Mouse (Mus musculus) heart, embryonic 11.5 days (tissue): ENCODE results near the gene Cfap77. TPM values are rescaled to one million over a fixed set of nuclear protein-coding genes. Genes with fewer than 3 reads are reported as not detected.
A peak's percentile ranks its signal among the peaks of the same experiment; 100 is the strongest.
"Not testable (repeated sequence)": the region's sequence is repeated elsewhere in the genome, so short reads cannot be mapped to it uniquely, and the experiment has no call there.

Experiments used
- ATAC-seq: fragments of 200-750 bp; cut with Nextera tagmentation; replicated peaks from 2 replicates; pipeline ENCODE4 v1.8.0; 2017; ENCODE audit warnings: moderate library complexity; ENCODE audit not compliant: insufficient number of reproducible peaks, low FRiP score, low TSS enrichment
- H3K27ac ChIP-seq: fragments of 300-500 bp; sonication (generic); 2 replicates; pipeline ENCODE4 v1.5.1; 2014; ENCODE audit warnings: mild to moderate bottlenecking, low read depth, low read length
- H3K27me3 ChIP-seq: fragments of 300-500 bp; sonication (generic); 2 replicates; pipeline ENCODE4 v1.6.1; 2014; ENCODE audit warnings: mild to moderate bottlenecking, low read length, mixed read lengths; ENCODE audit not compliant: control insufficient read depth, insufficient read depth
- H3K36me3 ChIP-seq: fragments of 300-500 bp; sonication (generic); 2 replicates; pipeline ENCODE4 v1.6.1; 2014; ENCODE audit warnings: mild to moderate bottlenecking, low read length, moderate library complexity, mixed read lengths; ENCODE audit not compliant: control insufficient read depth, insufficient read depth
- H3K4me1 ChIP-seq: fragments of 300-500 bp; sonication (generic); 2 replicates; pipeline ENCODE4 v1.6.1; 2014; ENCODE audit warnings: low read length; ENCODE audit not compliant: control insufficient read depth, insufficient read depth
- H3K4me2 ChIP-seq: fragments of 300-500 bp; sonication (generic); 2 replicates; pipeline ENCODE4 v1.6.1; 2014; ENCODE audit warnings: mild to moderate bottlenecking, moderate library complexity
- H3K4me3 ChIP-seq: fragments of 300-500 bp; sonication (generic); 2 replicates; pipeline ENCODE4 v1.5.1; 2014; ENCODE audit warnings: low read depth, low read length
- H3K9ac ChIP-seq: fragments of 300-500 bp; sonication (generic); 2 replicates; pipeline ENCODE4 v1.6.1; 2014; ENCODE audit warnings: mild to moderate bottlenecking, low read depth, low read length, moderate library complexity
- H3K9me3 ChIP-seq: fragments of 300-500 bp; sonication (generic); replicated peaks from 2 replicates; pipeline ENCODE4 v1.6.1; 2016; ENCODE audit warnings: low read length; ENCODE audit not compliant: control insufficient read depth
- WGBS: fragments of 180-500 bp; shearing (Covaris S2); extraction: QIAGEN DNeasy Blood & Tissue Kit; methylation state at CpG from one replicate; pipeline ENCODE4 v1.1.7; 2014; ENCODE audit not compliant: insufficient replicate concordance; 5-methylcytosine and 5-hydroxymethylcytosine counted together
- polyA plus RNA-seq: library from polyadenylated mRNA; unstranded; fragments of >200 nt; fragmentation: Nextera tagmentation; extraction: Ambion mirVana; gene quantifications from 2 replicates; pipeline ENCODE4 v1.2.1, GENCODE M21; 2014

Cfap77 gene
- 0.23 and 0.31 TPM in 2 replicates for polyA plus RNA-seq

DNA sequence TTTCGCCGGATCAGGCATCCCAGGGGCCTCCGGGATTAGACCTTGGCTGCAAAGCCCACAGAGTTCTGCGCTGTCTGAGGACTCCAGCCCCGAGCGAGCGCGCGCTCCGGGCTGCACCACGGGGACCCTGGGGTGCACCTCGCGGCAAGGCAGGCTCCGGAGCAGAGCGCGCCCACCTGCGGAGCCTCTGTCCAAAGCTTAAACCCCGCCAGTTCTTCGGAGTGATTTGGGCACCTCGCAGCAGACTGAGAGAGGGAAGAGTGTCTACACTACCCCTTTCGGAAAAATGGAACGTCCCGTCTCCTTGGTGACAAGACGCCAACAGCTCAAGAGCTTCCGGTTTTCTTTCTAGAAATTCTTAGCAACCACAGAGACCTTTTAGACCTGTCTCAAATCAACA lies at the start of gene Cfap77:
Gene Cfap77, minus strand, starts transcription at position 76 of the 400 bp plus-strand sequence.
- WGBS, result under 1% methylated on average over 25 of the region's 25 CpGs
- Histone ChIP-seq H3K27ac (no peak within 1 kb of the TSS; the same call in 1 of the 2 replicates), H3K36me3 (no peaks in the 10 kb centered on the region), H3K4me1 (peaks cover 7% of the 10 kb centered on the region), H3K9ac (peak within 1 kb of the TSS; percentile 71), H3K4me3 (peak within 1 kb of the TSS; percentile 56), H3K27me3 (peaks cover 17% of the 10 kb centered on the region; the same call in 1 of the 2 replicates), H3K4me2 (peak within 1 kb of the TSS; percentile 90), H3K9me3 (no peaks in the 10 kb centered on the region)
- peak; percentile 63; the same call in 1 of the 2 replicates for ATAC-seq

DNA sequence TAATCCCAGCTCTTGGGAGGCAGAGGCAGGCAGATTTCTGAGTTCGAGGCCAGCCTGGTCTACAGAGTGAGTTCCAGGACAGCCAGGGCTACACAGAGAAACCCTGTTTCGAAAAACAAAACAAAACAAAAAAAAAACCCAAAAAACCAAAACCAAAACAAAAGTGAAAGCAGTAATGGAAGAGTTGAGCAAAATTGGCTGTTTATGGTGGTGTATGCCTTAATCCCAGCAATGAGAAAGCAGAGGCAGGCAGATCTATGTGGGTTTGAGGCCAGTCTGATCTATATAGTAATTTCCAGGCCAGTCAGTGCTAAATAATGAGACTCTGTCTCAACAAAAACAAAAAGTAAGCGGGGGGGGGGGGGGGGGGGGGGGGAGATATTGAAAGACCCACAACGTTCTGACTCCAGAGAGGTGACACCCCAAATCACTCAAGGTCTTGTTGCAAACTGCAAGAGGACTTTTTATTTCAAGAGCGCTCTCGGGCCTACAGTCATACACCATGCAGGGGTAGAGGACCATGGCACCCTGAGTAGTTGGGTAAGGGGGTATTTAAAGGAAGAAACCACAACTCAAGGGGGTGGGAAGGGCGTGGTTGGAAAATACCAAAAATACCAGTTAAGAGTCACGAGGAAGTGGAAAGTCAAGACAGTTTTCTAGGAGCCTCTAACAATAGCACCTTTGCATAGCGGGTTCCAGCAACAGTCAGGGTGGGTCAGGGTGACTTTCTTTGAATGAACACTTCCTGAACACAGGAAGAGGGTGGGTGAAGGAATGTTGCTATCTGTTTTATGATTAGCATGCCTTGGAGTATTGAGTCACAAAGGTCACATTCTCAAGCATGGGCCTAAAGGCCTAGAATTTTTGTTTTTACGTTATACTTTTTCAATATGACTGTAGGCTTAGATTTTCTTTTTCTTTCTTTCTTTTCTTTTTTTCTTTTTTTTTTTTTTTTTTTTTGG lies 47.8 kb upstream of the Cfap77 start:
- H3K4me3 ChIP-seq, ATAC-seq, H3K4me2 ChIP-seq, H3K9me3 ChIP-seq, H3K27ac ChIP-seq, H3K27me3 ChIP-seq, H3K4me1 ChIP-seq, H3K9ac ChIP-seq, H3K36me3 ChIP-seq: not testable (repeated sequence)
- WGBS, result 72% methylated on average over 9 of the region's 10 CpGs

DNA sequence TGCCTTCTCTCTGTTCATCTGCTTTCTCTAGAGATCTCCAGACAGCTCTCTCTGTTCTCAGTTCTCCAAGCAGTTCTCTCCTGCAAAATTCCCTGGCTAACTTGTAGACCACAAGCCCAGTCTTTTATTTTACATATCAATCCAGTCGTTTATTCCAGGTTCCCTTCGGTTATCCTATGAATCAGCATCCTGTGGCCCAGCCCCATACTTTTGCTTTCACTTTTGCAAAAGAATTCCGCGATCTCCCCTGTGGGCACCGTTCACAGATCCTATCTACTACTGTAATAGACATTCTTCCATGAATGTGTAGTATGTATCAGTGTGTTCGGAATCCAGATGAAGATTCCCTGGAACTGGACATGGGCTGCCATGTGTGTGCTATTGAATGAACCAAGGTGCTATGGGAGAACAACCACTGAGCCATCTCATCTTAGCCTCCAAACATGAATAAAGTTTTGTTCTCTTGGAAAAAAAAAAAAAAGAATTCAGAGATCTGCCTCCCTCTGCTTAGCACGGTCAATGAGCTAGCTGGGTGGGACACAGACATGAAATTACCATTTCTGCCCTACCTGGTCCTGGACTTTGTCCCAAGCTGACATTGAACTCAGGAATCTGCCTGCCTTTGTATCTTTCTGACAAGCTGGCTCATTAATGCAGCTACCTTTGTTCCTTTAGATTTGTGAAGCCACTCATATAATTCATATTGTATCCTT lies 46.1 kb upstream of the Cfap77 start:
- no peaks in the 10 kb centered on the region for H3K9me3 ChIP-seq
- no peak overlapping the region for H3K4me3 ChIP-seq
- no peaks in the 10 kb centered on the region for H3K4me1 ChIP-seq
- H3K27ac ChIP-seq, result no peak overlapping the region
- peak overlapping the region; percentile 27 for H3K4me2 ChIP-seq
- ATAC-seq, result no peak
- no peak overlapping the region for H3K9ac ChIP-seq
- no peaks in the 10 kb centered on the region for H3K27me3 ChIP-seq
- 66% methylated on average over 7 of the region's 7 CpGs for WGBS
- H3K36me3 ChIP-seq, result no peaks in the 10 kb centered on the region

DNA sequence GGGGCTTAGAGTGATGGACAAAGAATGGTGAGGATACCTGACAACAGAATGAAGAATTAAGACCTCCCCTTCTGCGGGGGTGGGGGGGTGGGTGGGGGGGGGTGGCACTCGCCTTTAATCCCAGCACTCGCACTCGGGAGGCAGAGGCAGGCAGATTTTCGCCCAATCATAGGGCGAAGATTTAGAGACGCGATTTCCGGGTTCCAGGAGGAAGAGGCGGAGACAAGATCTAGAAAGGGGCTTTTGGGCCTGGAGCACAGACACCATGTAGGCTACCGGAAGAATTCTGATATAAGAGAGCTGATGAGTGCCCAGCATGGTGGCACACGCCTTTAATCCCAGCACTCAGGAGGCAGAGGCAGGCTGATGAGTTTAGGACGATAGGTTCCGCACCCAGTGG lies 44.8 kb upstream of the Cfap77 start:
- 84% methylated on average over 14 of the region's 14 CpGs for WGBS
- no peak overlapping the region for H3K4me2 ChIP-seq
- ATAC-seq, result no peak
- H3K4me3 ChIP-seq, result no peak overlapping the region
- H3K4me1 ChIP-seq, result no peaks in the 10 kb centered on the region
- no peaks in the 10 kb centered on the region for H3K27me3 ChIP-seq
- no peaks in the 10 kb centered on the region for H3K36me3 ChIP-seq
- no peak overlapping the region for H3K27ac ChIP-seq
- no peaks in the 10 kb centered on the region for H3K9me3 ChIP-seq
- no peak overlapping the region for H3K9ac ChIP-seq

DNA sequence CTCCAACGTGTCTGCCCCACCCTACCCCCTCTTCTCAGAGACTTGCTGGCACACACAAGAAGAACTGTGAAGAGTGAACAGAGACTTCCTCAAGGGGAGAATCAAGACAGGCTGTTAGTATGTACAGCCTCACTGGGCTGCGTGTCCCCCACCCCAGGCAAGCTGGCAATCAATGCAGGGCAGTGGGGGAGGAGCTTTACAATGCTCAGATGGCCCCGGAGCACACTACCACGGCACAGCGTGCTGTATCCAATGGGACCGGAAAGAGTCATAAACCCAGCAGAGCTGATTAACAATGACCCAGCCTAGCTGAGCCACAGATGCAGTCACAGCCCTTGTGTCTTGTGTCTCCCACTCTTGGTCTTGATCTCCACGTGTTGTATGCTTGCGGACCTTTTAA lies 43.9 kb upstream of the Cfap77 start:
- Histone ChIP-seq H3K4me2 (no peak overlapping the region), H3K4me1 (no peaks in the 10 kb centered on the region), H3K36me3 (no peaks in the 10 kb centered on the region), H3K27me3 (no peaks in the 10 kb centered on the region), H3K9ac (no peak overlapping the region), H3K27ac (no peak overlapping the region), H3K4me3 (no peak overlapping the region), H3K9me3 (no peaks in the 10 kb centered on the region)
- ATAC-seq, result no peak
- WGBS, result 82% methylated on average over 8 of the region's 8 CpGs

DNA sequence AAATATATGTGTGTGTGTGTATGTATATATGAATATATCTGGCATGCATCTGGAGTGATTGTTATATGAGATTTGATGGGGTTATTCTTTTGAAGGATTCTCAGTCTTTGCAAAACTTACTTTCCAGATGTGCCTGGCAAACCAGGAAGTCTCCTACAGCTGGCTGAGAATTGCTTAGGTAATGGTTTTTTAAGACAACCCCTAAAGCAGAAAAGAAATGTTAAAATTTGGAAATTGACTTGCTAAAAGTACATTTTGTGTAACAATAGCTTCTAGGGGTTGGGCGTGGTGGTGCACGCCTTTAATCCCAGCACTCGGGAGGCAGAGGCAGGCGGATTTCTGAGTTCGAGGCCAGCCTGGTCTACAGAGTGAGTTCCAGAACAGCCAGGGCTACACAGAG lies 43.1 kb upstream of the Cfap77 start:
- H3K36me3 ChIP-seq, H3K4me3 ChIP-seq, H3K27ac ChIP-seq, ATAC-seq, H3K27me3 ChIP-seq, H3K4me1 ChIP-seq, H3K4me2 ChIP-seq, H3K9ac ChIP-seq, H3K9me3 ChIP-seq: not testable (repeated sequence)
- 88% methylated on average over 4 of the region's 5 CpGs for WGBS

DNA sequence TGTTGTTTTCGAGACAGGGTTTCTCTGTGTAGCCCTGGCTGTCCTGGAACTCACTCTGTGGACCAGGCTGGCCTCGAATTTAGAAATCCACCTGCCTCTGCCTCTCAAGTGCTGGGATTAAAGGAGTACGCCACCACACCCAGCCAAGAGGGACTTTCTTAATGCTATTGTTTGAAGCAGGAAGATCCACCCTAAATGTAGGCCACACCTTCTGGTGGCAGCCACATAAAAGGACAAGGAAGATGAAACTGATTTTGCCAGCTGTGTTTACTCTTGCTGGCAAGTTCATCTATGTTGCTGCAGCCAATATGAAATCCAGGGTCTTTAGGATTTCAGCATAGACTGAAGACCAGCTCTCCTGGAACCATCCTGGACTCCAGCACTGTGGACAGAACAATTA lies 42.6 kb upstream of the Cfap77 start:
- H3K4me2 ChIP-seq, result no peak overlapping the region
- no peak overlapping the region for H3K4me3 ChIP-seq
- H3K9ac ChIP-seq, result no peak overlapping the region
- no peaks in the 10 kb centered on the region for H3K27me3 ChIP-seq
- H3K9me3 ChIP-seq, result no peaks in the 10 kb centered on the region
- WGBS, result 64% methylated on average over 3 of the region's 3 CpGs
- H3K4me1 ChIP-seq, result no peaks in the 10 kb centered on the region
- no peak overlapping the region for H3K27ac ChIP-seq
- no peaks in the 10 kb centered on the region for H3K36me3 ChIP-seq
- ATAC-seq, result no peak

DNA sequence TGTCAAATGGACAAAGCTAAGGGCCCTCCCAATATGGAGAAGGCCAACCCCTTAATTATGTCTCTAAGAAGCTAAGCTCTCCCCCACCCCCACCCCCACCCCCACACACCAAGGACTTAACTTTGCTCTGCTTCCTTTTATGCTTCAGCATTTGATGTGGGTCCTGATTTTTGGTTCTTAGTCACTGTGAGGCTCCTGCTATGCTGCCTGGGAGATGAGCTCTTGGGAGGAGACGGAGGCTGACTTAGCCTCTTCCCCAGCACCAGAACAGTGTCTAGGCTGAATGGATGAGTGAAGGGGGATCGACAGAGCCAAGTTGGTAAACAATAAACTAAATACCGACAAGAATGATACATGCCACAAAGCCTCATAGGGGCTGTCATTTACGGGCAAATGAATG lies 41.9 kb upstream of the Cfap77 start:
- H3K27ac ChIP-seq, result no peak overlapping the region
- no peaks in the 10 kb centered on the region for H3K4me1 ChIP-seq
- no peaks in the 10 kb centered on the region for H3K36me3 ChIP-seq
- H3K4me2 ChIP-seq, result no peak overlapping the region
- H3K9ac ChIP-seq, result no peak overlapping the region
- ATAC-seq, result no peak
- H3K27me3 ChIP-seq, result no peaks in the 10 kb centered on the region
- WGBS, result 63% methylated on average over 4 of the region's 4 CpGs
- H3K4me3 ChIP-seq, result no peak overlapping the region
- no peaks in the 10 kb centered on the region for H3K9me3 ChIP-seq
